Mouse (Mus musculus): ENCODE data around the gene 1700049E17Rik2. TPM values are rescaled to one million over a fixed set of nuclear protein-coding genes. Genes with fewer than 3 reads are reported as not detected.

Gene 1700049E17Rik2
- total and polyA plus RNA-seq, 2 experiments: not detected

Other genes with a start within 250 kb of the 1700049E17Rik2 start
- not detected in 2 replicates for gene Gm5798, start 224.6 kb upstream of the 1700049E17Rik2 start, total RNA-seq (2014; rRNA removed)
- not detected in 2 replicates for gene Gm5798, start 224.6 kb upstream of the 1700049E17Rik2 start, polyA plus RNA-seq (2012; rRNA removed)
- not detected in 2 replicates for gene Gm7945, start 186.8 kb upstream of the 1700049E17Rik2 start, total RNA-seq (2014; rRNA removed)
- gene Gm7945, start 186.8 kb upstream of the 1700049E17Rik2 start, polyA plus RNA-seq (2012; rRNA removed): not detected in 2 replicates
- not detected in 2 replicates for gene Gm6482, start 164.9 kb upstream of the 1700049E17Rik2 start, total RNA-seq (2014; rRNA removed)
- not detected in 2 replicates for gene Gm6482, start 164.9 kb upstream of the 1700049E17Rik2 start, polyA plus RNA-seq (2012; rRNA removed)
- not detected in 2 replicates for gene Gm7954, start 119.7 kb upstream of the 1700049E17Rik2 start, total RNA-seq (2014; rRNA removed)
- not detected in 2 replicates for gene Gm7954, start 119.7 kb upstream of the 1700049E17Rik2 start, polyA plus RNA-seq (2012; rRNA removed)
- not detected in 2 replicates for gene Gm3486, start 83.7 kb upstream of the 1700049E17Rik2 start, total RNA-seq (2014; rRNA removed)
- not detected in 2 replicates for gene Gm3486, start 83.7 kb upstream of the 1700049E17Rik2 start, polyA plus RNA-seq (2012; rRNA removed)
- not detected in 2 replicates for gene Gm7970, start 17.6 kb upstream of the 1700049E17Rik2 start, total RNA-seq (2014; rRNA removed)
- gene Gm7970, start 17.6 kb upstream of the 1700049E17Rik2 start, polyA plus RNA-seq (2012; rRNA removed): not detected in 2 replicates
- gene Gm3072, start 51.4 kb downstream of the 1700049E17Rik2 start, total RNA-seq (2014; rRNA removed): not detected in 2 replicates
- not detected in 2 replicates for gene Gm3072, start 51.4 kb downstream of the 1700049E17Rik2 start, polyA plus RNA-seq (2012; rRNA removed)
- not detected in 2 replicates for gene Gm3676, start 73.3 kb downstream of the 1700049E17Rik2 start, total RNA-seq (2014; rRNA removed)
- gene Gm3676, start 73.3 kb downstream of the 1700049E17Rik2 start, polyA plus RNA-seq (2012; rRNA removed): not detected in 2 replicates
- gene Gm8068, start 128.7 kb downstream of the 1700049E17Rik2 start, total RNA-seq (2014; rRNA removed): not detected in 2 replicates
- gene Gm8068, start 128.7 kb downstream of the 1700049E17Rik2 start, polyA plus RNA-seq (2012; rRNA removed): not detected in 2 replicates
- gene Gm7929, start 177.4 kb downstream of the 1700049E17Rik2 start, total RNA-seq (2014; rRNA removed): not detected in 2 replicates
- gene Gm7929, start 177.4 kb downstream of the 1700049E17Rik2 start, polyA plus RNA-seq (2012; rRNA removed): not detected in 2 replicates
- not detected in 2 replicates for gene Gm47189, start 199.2 kb downstream of the 1700049E17Rik2 start, total RNA-seq (2014; rRNA removed)
- not detected in 2 replicates for gene Gm47189, start 199.2 kb downstream of the 1700049E17Rik2 start, polyA plus RNA-seq (2012; rRNA removed)